Mouse (Mus musculus) T-helper 1 cell (primary cell): ENCODE measurements around the gene Hnf4a.
"Not testable (repeated sequence)": the region's sequence is repeated elsewhere in the genome, so short reads cannot be mapped to it uniquely, and the experiment has no call there.

ENCODE experiments used
- in situ Hi-C: fragments of 300-600 bp; cut with MboI, MseI; formaldehyde crosslinking; loops from one replicate; pipeline ENCODE4 v1.15.1; 2025; ENCODE audit warnings: high pct_unique_total_duplicates

The Hnf4a gene

DNA sequence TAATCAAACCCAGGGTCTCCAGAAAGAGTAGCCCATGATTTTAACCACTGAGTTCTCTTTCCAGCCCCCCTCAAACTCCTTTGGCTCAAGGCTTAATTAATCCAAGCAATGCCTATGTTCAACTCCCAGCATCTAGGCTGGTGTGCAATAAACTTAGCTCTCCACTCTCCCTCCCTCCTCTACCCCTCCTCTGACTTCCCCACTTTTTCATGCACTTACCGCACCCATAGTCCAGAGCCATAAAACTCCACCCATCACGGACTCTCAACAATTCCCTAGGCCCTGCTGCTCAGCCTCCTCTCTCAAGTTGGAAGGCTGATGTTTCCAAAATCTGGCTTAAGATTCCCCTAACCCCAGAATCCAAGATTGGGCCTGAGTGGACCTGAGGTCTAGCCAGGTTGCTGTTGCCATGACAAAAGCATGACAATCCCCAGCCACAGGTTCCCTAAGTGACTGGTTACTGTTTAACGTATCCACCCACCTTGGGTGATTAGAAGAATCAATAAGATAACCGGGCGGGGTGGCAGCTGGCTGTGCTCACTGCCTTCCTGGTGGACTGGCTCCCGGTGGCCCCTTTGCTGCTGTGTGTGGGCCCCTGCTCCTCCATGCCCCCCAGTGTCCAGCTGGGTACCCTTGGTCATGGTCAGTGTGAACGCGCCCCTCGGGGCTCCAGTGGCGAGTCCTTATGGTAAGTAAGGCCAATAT, at the start of gene Hnf4a:
TSS of gene Hnf4a (plus strand) at position 509 of the 705 bp plus-strand sequence.
- in situ Hi-C loops: no loop called here

DNA sequence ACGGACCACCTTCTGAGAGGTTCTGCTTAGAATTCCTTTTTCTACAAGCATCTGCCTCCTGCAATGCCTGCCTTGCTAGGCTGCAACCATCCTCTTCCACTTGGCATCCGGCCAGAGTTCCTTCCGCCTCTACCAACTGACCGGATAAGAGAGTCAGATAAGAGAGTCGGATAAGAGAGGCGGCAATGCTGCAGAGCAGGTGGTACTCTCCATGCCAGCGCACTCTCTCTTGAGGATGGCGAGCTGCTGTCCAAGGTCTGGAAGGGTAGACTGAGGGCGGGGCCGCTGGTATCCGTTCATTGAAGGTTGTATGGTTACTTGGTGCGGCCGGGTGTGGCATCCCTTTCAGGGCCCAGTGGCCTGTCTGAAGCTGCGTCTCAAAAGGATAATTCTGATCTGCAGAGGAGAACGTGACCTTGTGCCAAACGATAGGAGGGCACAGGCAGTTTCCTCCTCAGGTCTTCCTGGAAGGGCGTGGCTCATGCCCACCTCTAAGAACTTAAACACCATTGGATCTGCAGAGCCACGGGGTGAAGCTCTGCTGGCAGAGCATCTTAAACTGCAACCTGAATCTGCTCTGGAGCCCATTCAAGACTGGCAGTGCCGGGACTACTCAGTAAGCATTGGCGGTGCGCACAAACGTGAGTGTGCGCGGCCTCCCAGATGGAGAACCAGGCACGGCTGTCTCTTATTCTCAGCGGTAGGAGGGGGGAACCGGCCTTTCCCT, 47.9 kb upstream of the Hnf4a start:
- in situ Hi-C loops: no loop called here

DNA sequence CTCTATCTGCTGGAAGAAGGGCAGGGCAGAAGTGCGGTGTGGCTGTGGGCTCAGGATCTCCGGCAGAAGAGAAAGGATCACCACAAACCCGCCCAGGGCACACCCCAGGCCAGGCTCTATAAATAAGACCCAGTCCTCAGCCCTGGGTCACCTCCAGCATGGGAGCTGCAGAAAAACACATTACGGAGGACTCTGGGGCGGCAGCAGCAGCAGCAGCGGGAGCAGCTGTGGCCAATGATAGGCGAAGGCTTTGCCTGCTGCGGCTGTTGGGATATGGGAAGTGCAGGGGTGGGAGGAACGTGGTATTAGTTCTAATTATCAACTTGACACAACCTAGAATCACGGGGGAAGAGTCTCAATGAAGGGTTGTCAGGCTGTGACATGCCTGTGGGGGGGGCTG, 47.2 kb upstream of the Hnf4a start:
- in situ Hi-C loops: no loop called here

DNA sequence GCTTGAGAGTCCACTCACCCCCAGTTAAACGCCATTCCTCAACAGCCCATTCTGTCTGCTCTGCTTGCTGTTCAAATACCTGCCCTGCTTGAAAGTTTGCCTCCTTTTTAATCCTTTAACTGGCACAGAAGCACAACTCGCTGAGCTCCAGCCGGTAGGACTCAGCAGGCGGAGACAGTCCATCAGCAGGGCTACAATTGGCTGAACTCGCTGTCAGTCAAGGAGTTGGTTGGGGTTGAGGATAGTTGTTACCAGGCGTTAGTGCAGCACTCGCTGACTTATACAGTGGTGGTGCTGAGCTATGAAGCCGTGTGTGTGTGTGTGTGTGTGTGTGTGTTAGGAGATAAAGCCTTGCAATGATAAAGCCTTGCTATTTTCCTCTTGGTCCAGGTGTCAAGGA, 46.0 kb upstream of the Hnf4a start:
- in situ Hi-C loops: no loop called here

DNA sequence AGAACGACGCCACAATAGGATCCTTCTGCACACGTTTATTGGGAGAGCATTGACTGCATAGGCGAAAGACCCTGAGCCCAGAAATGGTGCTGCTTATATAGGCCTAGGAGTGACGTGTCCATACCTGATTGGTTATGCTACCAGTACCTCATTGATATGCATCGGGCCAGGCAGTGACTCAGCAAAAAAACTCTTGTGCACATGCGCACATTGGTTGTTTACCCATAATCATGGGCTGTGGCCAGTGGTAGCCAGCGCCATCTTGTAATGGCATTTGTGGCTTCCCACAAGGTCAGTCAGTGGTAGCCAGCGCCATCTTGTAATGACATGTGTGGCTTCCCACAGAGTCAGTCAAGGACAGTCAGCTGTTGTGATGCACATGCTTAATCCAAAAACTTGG, 45.3 kb upstream of the Hnf4a start:
- in situ Hi-C loops: not testable (repeated sequence)

DNA sequence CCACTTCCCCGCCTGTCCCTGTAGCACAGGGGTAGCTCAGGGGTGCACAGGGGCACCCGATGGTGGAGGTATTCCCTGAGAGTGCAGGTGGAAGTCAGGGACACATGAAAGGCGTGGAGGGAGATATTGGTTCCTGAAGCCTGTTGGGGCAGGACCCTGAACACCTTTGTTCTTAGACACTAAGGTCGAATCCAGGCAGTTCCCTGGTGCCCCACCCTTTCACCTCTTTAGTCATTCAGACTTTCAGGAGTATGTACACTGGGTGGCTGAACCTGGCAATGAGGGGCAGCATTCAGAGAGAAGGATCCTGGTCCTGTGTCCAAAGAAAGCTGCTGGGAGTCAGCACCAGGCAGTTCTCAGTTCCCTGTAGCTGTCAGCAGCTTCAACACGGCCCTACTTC, 44.2 kb upstream of the Hnf4a start:
- in situ Hi-C loops: no loop called here

DNA sequence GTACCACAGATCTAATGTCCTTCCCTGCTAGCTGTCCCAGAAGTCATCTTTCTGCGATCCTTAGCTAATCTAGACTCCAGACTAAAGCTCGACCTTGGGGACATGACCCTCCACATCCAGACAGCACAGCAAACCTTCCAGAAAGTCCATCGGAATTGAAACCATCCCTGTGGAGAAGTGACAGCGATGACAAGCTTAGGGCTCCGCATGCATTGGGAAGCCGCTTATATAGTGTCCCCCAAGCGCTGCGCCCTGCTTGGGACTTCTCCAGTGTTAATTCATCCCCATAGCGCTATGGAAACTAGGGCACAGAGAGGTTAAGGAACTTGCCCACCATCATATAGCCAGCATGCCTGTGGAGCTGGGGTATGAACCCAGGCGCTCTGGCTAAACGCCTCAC, 43.8 kb upstream of the Hnf4a start:
- in situ Hi-C loops: no loop called here

DNA sequence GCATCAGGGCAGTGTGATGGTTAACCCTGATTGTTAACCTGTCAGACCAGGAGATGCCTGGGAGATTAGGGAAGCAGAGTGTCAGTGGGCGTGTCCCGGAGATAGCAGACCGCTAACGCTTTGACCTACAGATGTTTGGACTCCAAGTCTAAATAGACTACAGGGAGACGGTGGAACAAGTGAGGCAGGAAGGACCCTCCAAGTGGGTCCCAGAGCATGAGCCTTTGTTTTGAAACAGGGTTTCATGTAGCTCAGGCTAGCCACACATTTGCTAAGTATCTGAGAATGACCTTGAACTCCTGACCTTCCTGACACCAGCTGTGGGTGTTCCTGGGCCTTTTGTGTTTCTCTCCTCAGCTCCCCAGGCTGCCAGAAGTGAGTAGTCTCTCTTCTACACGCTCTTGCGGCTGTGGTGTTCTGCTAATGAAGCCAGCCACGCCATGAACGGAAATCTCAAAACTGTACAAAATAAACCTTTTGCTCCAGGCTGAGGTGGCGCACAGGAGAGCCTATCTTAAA, 43.3 kb upstream of the Hnf4a start:
- in situ Hi-C loops: no loop called here

DNA sequence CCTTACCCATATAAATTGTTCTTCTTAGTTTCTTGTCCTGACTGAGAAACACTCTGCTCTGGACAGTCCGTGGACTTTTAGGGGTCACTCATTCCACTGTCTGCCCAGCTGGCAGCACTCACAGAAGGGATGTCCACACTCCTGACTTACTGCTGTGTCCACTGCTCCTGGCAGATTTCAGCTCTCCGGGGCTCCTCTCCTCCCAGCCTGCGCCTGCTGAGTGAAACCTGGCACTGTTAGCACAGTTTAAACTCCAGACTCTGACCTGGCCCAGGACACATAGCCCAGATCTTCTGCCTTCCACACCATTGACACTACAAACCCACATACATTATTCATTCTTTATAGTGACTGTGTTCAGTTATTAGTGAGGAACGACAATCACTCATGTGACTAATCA, 42.6 kb upstream of the Hnf4a start:
- in situ Hi-C loops: no loop called here

DNA sequence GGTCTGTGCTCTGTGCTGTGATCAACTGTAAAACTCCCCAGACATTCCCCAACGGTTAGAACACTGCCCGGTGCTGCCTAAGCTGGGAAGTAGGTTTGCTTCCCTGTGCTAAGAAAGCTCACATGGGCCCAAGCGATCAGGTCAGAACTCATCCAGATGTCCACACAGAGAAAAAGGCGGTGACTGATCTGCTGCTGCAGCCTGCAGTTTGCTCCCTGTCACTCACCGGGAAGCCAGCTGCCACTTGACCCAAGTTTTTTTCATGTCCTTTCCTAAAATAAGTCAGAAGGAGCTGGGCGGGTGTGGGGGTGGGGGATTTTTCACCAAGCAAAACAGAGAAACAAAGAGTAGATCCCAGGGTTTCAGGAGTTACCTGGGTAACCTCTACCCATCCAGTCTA, 42.0 kb upstream of the Hnf4a start:
- in situ Hi-C loops: no loop called here

DNA sequence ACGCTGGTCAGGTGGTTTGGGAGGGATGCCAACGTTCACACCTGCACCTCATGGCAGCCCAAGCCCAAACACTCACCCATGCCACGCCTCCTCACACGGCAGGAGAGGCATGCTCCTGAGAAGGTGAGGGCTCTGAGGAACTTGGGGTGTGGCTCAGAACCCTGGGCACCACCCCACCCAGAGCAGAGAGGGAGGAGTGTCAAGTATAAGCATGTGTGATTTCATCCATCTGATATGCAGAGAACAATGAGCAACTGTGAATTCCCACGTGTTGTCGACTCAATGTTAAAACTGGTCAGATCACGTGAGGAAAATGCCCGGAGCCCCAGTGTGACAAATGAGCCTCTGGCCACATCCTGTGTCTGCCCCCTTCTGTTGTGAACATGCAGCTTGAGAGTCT, 39.8 kb upstream of the Hnf4a start:
- in situ Hi-C loops: no loop called here

DNA sequence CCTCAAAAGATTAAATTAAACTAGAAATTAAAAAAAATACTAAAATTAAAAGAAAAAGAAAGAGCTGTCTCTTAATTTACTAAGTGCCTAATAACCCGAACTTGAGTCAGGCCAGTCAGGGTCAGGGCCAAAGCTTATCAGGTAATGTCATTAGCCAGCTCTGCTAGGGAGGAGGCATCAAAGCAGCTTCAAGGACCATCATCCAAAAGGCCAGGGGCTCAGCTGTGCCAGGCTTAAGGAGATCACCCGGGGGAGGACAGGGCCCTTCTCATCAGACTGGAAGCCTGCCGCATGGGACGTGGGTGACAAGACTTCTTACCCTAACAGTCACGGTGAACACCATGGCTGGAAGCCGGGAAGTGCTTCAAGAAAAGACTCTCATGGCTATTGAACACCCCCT, 39.0 kb upstream of the Hnf4a start:
- in situ Hi-C loops: no loop called here

DNA sequence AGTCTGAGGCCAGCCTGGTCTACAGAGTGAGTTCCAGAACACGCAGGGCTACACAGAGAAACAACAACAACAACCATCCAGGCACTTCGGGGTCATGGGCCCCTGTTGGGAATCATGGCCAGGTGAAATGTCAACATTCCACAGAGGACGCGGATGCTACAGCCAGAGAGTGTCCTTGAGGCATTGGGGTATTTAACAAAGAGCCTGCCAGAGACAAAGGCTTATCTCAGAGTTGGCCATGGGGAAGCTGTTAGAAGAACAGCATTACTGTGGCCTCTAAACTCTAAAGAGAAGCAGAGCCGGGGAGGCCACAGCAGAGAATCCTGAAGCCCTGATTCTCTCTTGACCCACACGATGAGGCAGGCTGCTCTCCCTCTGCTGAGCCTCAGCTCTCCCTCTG, 37.7 kb upstream of the Hnf4a start:
- in situ Hi-C loops: no loop called here

DNA sequence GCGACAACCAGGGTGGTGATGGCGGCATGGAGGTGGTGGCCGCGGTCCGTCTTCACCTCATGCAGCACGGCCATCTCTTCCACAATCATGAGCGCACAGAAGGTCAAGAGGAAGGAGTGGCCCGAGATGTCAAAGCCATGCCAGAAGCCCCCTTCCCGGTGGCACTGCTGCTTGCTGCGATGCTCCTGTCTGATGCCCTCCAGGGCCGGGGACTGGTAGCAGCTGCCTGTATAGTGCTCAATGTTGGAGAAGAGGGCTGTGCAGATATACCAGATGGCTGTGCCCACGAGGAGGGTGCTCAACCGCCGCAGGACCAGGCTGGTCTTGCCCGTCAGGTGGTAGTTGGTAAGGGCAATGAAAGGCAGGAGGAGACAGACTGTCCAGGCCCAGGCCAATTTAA, 36.9 kb upstream of the Hnf4a start:
- in situ Hi-C loops: loop anchor here (10.0 kb wide), 1 partner anchor 125 kb away; no protein-coding TSS in a partner anchor

DNA sequence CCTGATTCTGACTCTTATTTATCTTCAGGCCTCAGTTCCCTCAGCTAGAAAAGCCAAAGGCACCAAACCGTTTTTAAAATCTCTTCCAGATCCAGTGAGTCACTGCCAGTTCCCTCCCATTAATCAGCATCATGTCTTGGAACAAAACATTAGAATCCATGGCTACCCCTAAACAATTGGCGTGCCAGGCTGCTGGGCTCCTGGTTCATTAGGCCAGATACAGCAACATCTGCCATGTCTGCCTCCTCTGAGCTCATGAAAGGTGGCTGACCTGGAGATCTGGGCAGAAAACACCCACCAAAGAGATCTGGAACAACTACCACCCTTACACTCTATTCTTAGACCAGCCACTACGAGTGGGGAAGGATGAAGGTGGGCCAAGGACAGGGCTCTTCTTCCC, 35.5 kb upstream of the Hnf4a start:
- in situ Hi-C loops: loop anchor here (10.0 kb wide), 1 partner anchor 124 kb away; no protein-coding TSS in a partner anchor

DNA sequence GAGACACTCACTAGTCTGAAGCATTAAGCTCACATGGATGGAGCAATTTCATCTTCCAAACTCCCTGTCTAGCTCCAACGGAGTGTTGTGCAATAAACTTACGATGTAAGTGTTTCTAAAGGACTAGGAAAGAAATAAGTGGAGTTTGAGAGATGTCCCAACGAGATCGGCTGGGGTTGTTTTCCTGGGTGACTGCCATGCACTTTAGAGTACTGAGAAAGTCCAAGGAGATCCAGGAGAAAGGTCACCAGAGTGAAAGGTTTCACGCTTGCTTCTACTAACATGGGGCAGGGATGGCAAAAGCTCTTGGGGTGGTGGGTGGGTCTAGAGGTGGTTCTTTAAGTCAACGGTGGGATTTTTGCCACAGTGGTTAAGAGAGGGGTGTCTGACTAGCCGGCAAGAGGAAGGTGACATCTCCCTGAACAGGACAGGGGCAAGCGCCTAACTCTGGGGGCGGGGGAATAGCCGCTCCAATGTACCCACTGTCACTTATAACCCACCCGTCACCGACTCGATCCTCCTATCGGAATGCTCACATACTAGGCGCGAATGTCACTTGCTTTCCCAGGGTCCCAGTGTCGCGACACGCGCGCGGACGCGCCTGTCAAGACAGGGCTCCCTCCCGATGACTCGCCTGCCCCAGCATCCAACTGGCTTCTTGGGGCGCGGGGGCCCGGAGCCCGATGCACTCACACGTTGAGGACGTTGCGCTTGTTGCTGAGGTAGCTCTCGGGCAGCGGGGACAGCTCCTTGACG, 34.7 kb upstream of the Hnf4a start:
- in situ Hi-C loops: loop anchor here (10.0 kb wide), 1 partner anchor 123 kb away; no protein-coding TSS in a partner anchor

DNA sequence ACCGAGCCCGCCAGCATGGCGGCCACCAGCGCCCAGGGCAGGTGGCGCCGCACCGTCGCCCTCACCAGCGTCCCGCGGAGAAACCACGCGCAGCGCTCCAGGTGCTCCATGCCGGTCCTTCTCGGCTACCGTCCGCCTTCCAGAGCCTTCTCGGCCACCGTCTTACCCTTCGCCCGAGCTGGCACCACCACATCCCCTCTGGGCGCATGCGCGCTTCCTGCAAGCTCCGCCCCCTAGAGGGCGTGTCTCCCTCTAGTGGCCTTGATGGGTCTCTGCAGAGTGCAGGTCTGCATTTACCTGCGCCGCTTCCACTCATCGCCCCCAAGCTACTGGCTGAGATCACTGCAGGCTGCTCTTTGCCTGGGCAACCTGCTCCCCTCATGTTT, 34.1 kb upstream of the Hnf4a start, which contains the start of gene Fitm2:
TSS of gene Fitm2 (minus strand) at position 164 of the 386 bp plus-strand sequence.
- in situ Hi-C loops: loop anchor here (10.0 kb wide), 1 partner anchor 122 kb away; no protein-coding TSS in a partner anchor

DNA sequence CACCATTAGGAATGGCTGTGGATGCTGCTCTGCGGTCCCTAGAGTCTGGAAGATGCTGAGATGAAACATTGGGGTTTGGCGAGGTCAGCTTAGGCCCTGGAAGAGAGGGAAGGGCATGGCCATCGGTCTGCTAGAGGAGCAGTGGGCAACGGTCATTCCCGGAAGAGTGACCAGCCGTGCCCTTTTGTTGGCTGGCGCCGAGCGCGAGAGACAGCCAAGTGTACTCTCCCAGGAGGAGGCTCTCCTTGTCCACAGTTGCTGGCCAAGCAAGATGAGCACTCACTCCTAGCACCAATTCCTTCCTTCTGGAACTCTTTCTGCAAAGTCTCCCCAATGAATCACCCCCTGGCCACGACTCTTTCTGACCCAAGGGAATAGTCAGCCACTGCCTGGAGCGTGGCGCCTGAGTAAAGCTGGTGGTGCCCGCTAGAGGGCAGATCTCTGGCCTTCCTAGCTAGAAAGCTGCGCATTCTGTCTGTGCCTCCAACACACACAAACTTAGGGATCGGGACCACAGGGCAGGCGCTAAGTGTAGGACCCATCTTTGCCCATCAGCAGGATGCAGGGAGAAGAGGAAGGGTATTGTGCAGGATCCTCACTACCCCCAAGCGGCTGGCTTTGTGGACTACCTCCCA, 26.3 kb upstream of the Hnf4a start:
- in situ Hi-C loops: no loop called here

DNA sequence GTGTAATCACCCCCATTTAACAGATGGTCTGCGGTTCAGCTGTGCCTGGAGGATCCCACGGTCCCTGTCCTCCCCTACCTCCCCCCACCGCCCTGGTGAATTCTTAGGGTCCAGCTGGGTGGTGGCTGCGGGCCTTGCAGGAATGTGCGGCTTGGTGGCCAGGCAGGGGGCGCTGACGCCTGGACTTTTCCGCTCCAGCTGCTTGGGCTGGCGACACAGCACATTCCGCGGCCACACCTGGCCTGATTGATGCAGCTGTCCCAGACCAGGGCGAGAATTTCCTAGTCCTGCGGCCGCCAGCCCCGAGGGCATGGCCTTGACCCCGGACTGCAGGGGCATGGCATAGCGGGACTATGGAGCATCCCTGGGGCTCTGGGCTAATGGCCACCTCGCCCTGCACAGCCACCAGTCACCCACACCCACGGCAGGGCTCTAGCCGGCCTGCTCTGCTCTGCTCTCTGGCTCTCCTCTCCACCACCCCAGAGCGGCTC, 25.0 kb upstream of the Hnf4a start:
- in situ Hi-C loops: no loop called here

DNA sequence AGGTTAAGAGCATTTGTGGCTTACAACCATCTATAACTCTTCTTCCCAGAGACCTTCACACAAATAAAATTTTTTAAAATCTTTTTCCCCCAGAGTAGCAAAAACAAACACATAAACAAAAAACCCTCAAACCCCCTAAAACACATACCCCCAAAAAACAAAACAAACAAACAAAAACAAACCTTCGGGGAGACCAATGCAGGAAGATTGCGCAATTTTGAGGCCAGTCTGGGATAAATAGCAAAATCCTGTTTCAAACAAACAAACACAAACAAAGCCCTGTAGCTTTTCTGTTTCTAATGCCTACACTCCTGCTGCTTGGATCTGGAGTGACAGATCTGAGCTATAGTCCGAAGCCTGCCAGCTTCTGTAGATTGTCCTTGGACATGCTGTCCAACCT, 19.2 kb upstream of the Hnf4a start:
- in situ Hi-C loops: no loop called here

DNA sequence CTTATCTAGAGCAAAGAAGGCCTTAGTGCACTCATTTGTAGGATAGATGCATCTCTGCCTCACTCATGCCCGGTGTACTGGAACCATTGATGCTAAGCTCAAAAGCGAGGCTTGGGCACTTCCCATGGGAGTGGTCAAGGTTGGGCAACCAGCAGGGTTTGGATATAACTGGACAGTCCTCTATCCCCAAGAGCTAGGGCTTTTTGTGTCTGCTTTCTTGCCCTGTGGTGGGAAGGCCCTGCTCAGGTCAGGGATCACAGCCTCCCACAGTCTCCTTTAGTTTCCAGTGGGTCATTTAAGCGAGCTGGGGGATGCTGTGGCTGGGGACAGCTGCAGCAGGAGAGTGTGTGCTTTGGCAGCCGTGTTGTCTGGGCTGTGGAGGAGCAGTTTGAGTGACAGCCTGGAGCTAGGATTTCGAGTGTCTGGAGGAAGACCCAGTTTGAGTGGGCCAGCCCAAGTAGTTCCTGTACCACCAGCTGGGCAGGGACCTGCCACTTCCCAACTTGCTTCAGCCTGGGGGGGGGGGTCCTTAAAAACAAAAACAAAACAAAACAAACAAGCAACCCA, 16.8 kb upstream of the Hnf4a start:
- in situ Hi-C loops: no loop called here
